Mouse (Mus musculus) heart, postnatal 0 days (tissue): ENCODE results near the gene Ldlr.

Experiments
- CTCF ChIP-seq: IDR thresholded peaks from 2 replicates; pipeline ENCODE4 v1.5.1; 2016; ENCODE audit warnings: antibody characterized with exemption, control low read depth, low read depth
- EP300 ChIP-seq: IDR thresholded peaks from 2 replicates; pipeline ENCODE4 v1.6.1; 2016; ENCODE audit warnings: antibody characterized with exemption, low read depth

GRCm38 (mm10) chr9:21749382-21750118, 26.3 kb downstream of the Ldlr start:
- TF ChIP-seq CTCF, result no peak
- no peak for TF ChIP-seq EP300
